Mouse (Mus musculus) myocyte (in vitro differentiated cells): ENCODE results near the gene Fhl2. TPM values are rescaled to one million over a fixed set of nuclear protein-coding genes. Genes with fewer than 3 reads are reported as not detected.

Experiments used
- H3K27me3 ChIP-seq: one replicate; pipeline ENCODE4 v1.6.1; 2011; ENCODE audit not compliant: control insufficient read depth, insufficient read depth, insufficient read length
- H3K36me3 ChIP-seq: one replicate; pipeline ENCODE4 v1.6.1; 2011; ENCODE audit not compliant: control insufficient read depth, insufficient read depth
- H3K4me2 ChIP-seq: one replicate; pipeline ENCODE4 v1.6.1; 2011; ENCODE audit warnings: low read depth, control low read depth
- H3K4me3 ChIP-seq: one replicate; pipeline ENCODE4 v1.5.1; 2011; ENCODE audit warnings: mild to moderate bottlenecking, control low read depth, moderate library complexity
- H3K79me2 ChIP-seq: one replicate; pipeline ENCODE4 v1.6.1; 2011; ENCODE audit not compliant: control insufficient read depth, insufficient read depth
- H3ac ChIP-seq: one replicate; pipeline ENCODE4 v1.6.1; 2011; ENCODE audit not compliant: control insufficient read depth, insufficient read length
- CEBPB ChIP-seq: IDR thresholded peaks from 2 replicates; pipeline ENCODE4 v1.6.1; 2011; ENCODE audit warnings: mild to moderate bottlenecking, moderate library complexity; ENCODE audit not compliant: poor library complexity, insufficient read depth, severe bottlenecking
- E2F4 ChIP-seq: IDR thresholded peaks from one replicate; pipeline ENCODE4 v1.6.1; 2011; ENCODE audit warnings: mild to moderate bottlenecking, control low read depth, moderate library complexity; ENCODE audit not compliant: insufficient read depth
- MAX ChIP-seq: IDR thresholded peaks from one replicate; pipeline ENCODE4 v1.6.1; 2011; ENCODE audit warnings: low read depth, mild to moderate bottlenecking, control low read depth
- POLR2A ChIP-seq: IDR thresholded peaks from one replicate; pipeline ENCODE4 v1.6.1; 2011; ENCODE audit warnings: low read depth, mild to moderate bottlenecking, control low read depth, moderate library complexity; ENCODE audit not compliant: insufficient read length
- REST ChIP-seq: IDR thresholded peaks from one replicate; pipeline ENCODE4 v1.6.1; 2011; ENCODE audit warnings: mild to moderate bottlenecking, control low read depth, moderate library complexity; ENCODE audit not compliant: insufficient read depth, insufficient read length
- TCF12 ChIP-seq: IDR thresholded peaks from one replicate; pipeline ENCODE4 v1.6.1; 2011; ENCODE audit warnings: mild to moderate bottlenecking, control low read depth; ENCODE audit not compliant: poor library complexity, insufficient read depth, severe bottlenecking
- TCF3 ChIP-seq: IDR thresholded peaks from one replicate; pipeline ENCODE4 v1.6.1; 2011; ENCODE audit warnings: low read depth, control low read depth; ENCODE audit not compliant: insufficient read length
- polyA plus RNA-seq: library from polyadenylated mRNA; unstranded; fragments of >200 nt; fragmentation: generic; extraction: Trizol; gene quantifications from one replicate; pipeline ENCODE4 v1.2.1, GENCODE M21; 2012; ENCODE audit warnings: missing spikeins

Gene Fhl2
- polyA plus RNA-seq, 1 experiment: 58.2 TPM

DNA sequence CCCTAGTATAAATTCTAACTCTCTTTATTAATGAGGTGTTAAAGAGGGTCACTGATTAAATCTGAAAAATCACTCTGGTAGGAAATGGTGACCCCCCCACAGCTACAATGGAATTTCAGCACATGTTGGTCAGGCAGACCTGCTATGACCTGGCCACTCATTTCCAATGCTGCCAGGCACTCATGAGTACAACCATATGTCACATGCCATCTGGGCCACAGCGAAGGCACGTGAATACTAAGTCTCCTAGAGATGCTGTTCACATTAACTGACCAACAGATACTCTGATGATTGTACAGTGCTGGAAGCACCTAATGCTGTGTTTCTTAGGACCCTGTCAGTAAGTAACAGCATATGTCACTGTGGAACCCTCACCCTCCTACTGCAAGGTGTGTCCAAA lies 122.0 kb downstream of the Fhl2 start:
- peaks cover 12% of the 10 kb centered on the region for H3K36me3 ChIP-seq
- no peaks in the 10 kb centered on the region for H3K79me2 ChIP-seq
- TF ChIP-seq TCF12: no peak
- no peak for TF ChIP-seq REST
- no peak for TF ChIP-seq E2F4
- TF ChIP-seq TCF3: no peak
- TF ChIP-seq POLR2A: no peak
- no peak for TF ChIP-seq MAX
- TF ChIP-seq CEBPB: no peak
- H3K4me3 ChIP-seq: no peak overlapping the region
- H3K27me3 ChIP-seq: no peaks in the 10 kb centered on the region
- no peak overlapping the region for H3K4me2 ChIP-seq
- no peak overlapping the region for H3ac ChIP-seq

Other genes with a start within 250 kb of the Fhl2 start
- not detected for gene Gpr45, start 244.1 kb downstream of the Fhl2 start, polyA plus RNA-seq
- 12.8 TPM for gene Tgfbrap1, start 98.3 kb downstream of the Fhl2 start, polyA plus RNA-seq
- gene AI597479, start 98.3 kb downstream of the Fhl2 start, polyA plus RNA-seq: 12.0 TPM
- gene Nck2, start 247.6 kb upstream of the Fhl2 start, polyA plus RNA-seq: 18.4 TPM